Comparison of ENCODE assay signal across 17 mouse cellular contexts in genomic region chr3:95518891-95519290, GRCm38 (mm10). TPM values are rescaled to one million over a fixed set of nuclear protein-coding genes. Genes with fewer than 3 reads are reported as not detected.
DNase-seq lines count a peak whose midpoint lies in the region; ATAC-seq and TF ChIP-seq lines count a peak whose summit lies in the region.
"Had no signal": no experiment of that assay in that cellular context is flagged by ENCODE, and none has a peak within 500 bp of the region (broad histone marks: within the 10 kb centered on the region; RNA-seq: fewer than 3 reads in every experiment).

No protein-coding gene starts in this region.

- H3K27me3 ChIP-seq in liver, adult 2 months (ENCODE audit: control insufficient read depth, insufficient read depth, low read length): no peaks in the 10 kb centered on the region
- no peaks in the 10 kb centered on the region for H3K27me3 ChIP-seq in hindbrain, embryonic 16.5 days (replicated peaks; ENCODE audit: control insufficient read depth, insufficient read depth, low read length)
- H3K27me3 ChIP-seq: kidney, embryonic 15.5 days had no signal

- no peak overlapping the region for H3K27ac ChIP-seq in liver, adult 2 months (replicated peaks; ENCODE audit: insufficient read depth, low read depth, low read length)
- H3K27ac ChIP-seq in hindbrain, embryonic 16.5 days (ENCODE audit: low read depth, low read length): no peak overlapping the region
- H3K27ac ChIP-seq: kidney, embryonic 15.5 days had no signal

- H3K9me3 ChIP-seq in hindbrain, embryonic 16.5 days (ENCODE audit: control insufficient read depth, low read length): no peaks in the 10 kb centered on the region
- H3K9me3 ChIP-seq: forebrain, embryonic 10.5 days; kidney, embryonic 15.5 days had no signal

- peak; percentile 34 for DNase-seq in lung, postnatal 36 days
- DNase-seq in lung, adult 2 months: no peak
- peak; percentile 29 for DNase-seq in c-Kit-positive CD71-positive TER-119-positive erythroid progenitor cells, embryonic 14.5 days (ENCODE audit: low spot score)
- DNase-seq in liver, adult 2 months (ENCODE audit: extremely low read depth, low read depth, low spot score): peak; percentile 23
- DNase-seq in left cerebral cortex, postnatal 14 days (ENCODE audit: low spot score in 2 of 2): no peak
- DNase-seq: adrenal gland, postnatal 36 days; cerebellum, adult 18-20 months; right cerebral cortex, postnatal 14 days had no signal

- no peaks in the 10 kb centered on the region for H3K36me3 ChIP-seq in liver, adult 2 months (ENCODE audit: control insufficient read depth, insufficient read depth, low read length)
- no peaks in the 10 kb centered on the region for H3K36me3 ChIP-seq in hindbrain, embryonic 16.5 days (ENCODE audit: control insufficient read depth, insufficient read depth, low read length)
- H3K36me3 ChIP-seq: forebrain, embryonic 10.5 days; kidney, embryonic 15.5 days had no signal

- no peak overlapping the region for H3K9ac ChIP-seq in liver, adult 2 months (ENCODE audit: low read depth, low read length)
- H3K9ac ChIP-seq in hindbrain, embryonic 16.5 days (ENCODE audit: low read depth, low read length): no peak overlapping the region
- H3K9ac ChIP-seq: kidney, embryonic 15.5 days had no signal

- ATAC-seq in megakaryocyte progenitor cell, adult 5-6 weeks (replicated peaks; ENCODE audit: poor library complexity): peak; percentile 45
- ATAC-seq in hindbrain, embryonic 16.5 days: no peak

- TF ChIP-seq CTCF in lung, adult 2 months (IDR thresholded peaks at IDR 0.05; ENCODE audit: insufficient read depth, low read length): no peak
- TF ChIP-seq CTCF in liver, adult 2 months (IDR thresholded peaks at IDR 0.05; ENCODE audit: low read depth, low read length): no peak

- H3K4me1 ChIP-seq in lung, adult 2 months (ENCODE audit: control insufficient read depth, insufficient read depth, low read length): peaks cover 4% of the 10 kb centered on the region; the same call in 1 of the 2 replicates
- peaks cover 3% of the 10 kb centered on the region; the same call in 1 of the 2 replicates for H3K4me1 ChIP-seq in liver, adult 2 months (ENCODE audit: control insufficient read depth, insufficient read depth, low read length)
- no peaks in the 10 kb centered on the region for H3K4me1 ChIP-seq in hindbrain, embryonic 16.5 days (ENCODE audit: control insufficient read depth, insufficient read depth, low read depth, low read length)

- intact Hi-C loops in left cerebral cortex, postnatal 14 days (cut with DNase I): loop anchor here (10.0 kb wide), 1 partner anchor 96 kb away; no protein-coding TSS in a partner anchor

- no peak for TF ChIP-seq POLR2A in lung, adult 2 months (IDR thresholded peaks at IDR 0.05; ENCODE audit: borderline replicate concordance, extremely low read depth, low read depth, low read length)
- TF ChIP-seq POLR2A in liver, adult 2 months (IDR thresholded peaks at IDR 0.05; ENCODE audit: extremely low read depth, insufficient read depth, low read length): no peak

- WGBS in lung, adult 2 months: 64% methylated on average over 7 of the region's 7 CpGs
- 74% methylated on average over 7 of the region's 7 CpGs for WGBS in liver, adult 2 months
- 82% methylated on average over 7 of the region's 7 CpGs for WGBS in hindbrain, embryonic 16.5 days

- no peak overlapping the region for H3K4me3 ChIP-seq in lung, adult 2 months (replicated peaks; ENCODE audit: extremely low read depth, low read depth, low read length)
- no peak overlapping the region for H3K4me3 ChIP-seq in liver, adult 2 months (ENCODE audit: insufficient read depth, low read depth, low read length)
- H3K4me3 ChIP-seq in hindbrain, embryonic 16.5 days (ENCODE audit: low read length): no peak overlapping the region
- H3K4me3 ChIP-seq: forebrain, embryonic 10.5 days; kidney, embryonic 15.5 days had no signal

- no peak overlapping the region for H3K4me2 ChIP-seq in hindbrain, embryonic 16.5 days (ENCODE audit: low read length)
- H3K4me2 ChIP-seq: kidney, embryonic 15.5 days had no signal

- no peaks in the 10 kb centered on the region for H3K79me2 ChIP-seq in liver, adult 2 months (ENCODE audit: control insufficient read depth, insufficient read depth, low read length)

RNA-seq across cellular contexts. Expression of gene Ctss, which starts 7.7 kb away (rescaled TPM):
- polyA plus RNA-seq in lung, adult 2 months (2012; rRNA removed): 47.8 and 82.1 TPM in 2 replicates
- 60.6 and 77.4 TPM in 2 replicates for total RNA-seq in liver, adult 2 months (2014; rRNA removed)
- 9.1 and 13.5 TPM in 2 replicates for polyA plus RNA-seq in liver, adult 2 months (2012; rRNA removed)
- total RNA-seq in megakaryocyte progenitor cell, adult 5-6 weeks (2015): 43.7 and 64.7 TPM in 2 replicates
- 73.6 and 105 TPM in 2 replicates for total RNA-seq in megakaryocyte progenitor cell, adult 5-6 weeks (2017)
- polyA plus RNA-seq in hindbrain, embryonic 16.5 days (2015; fragmentation: Nextera tagmentation; extraction: Ambion mirVana): 11.6 and 16.3 TPM in 2 replicates
- total RNA-seq in left cerebral cortex, postnatal 14 days (2021): 10 to 100 TPM; 29.6 to 31.3 TPM

RNA-seq across cellular contexts. Expression of gene Ctsk, which starts 19.8 kb away (rescaled TPM):
- polyA plus RNA-seq in lung, adult 2 months (2012; rRNA removed): 6.7 and 13.0 TPM in 2 replicates
- 0.81 and 1.3 TPM in 2 replicates for total RNA-seq in liver, adult 2 months (2014; rRNA removed)
- 0.09 and 0.60 TPM in 2 replicates for polyA plus RNA-seq in liver, adult 2 months (2012; rRNA removed)
- total RNA-seq in megakaryocyte progenitor cell, adult 5-6 weeks (2015): 0.17 and 0.49 TPM in 2 replicates
- not detected in 2 replicates for total RNA-seq in megakaryocyte progenitor cell, adult 5-6 weeks (2017)
- polyA plus RNA-seq in hindbrain, embryonic 16.5 days (2015; fragmentation: Nextera tagmentation; extraction: Ambion mirVana): 8.4 and 10.0 TPM in 2 replicates
- 10 to 100 TPM; 15.1 to 18.0 TPM for total RNA-seq in left cerebral cortex, postnatal 14 days (2021)
- total RNA-seq: megakaryocyte-erythroid progenitor cell, adult 5-6 weeks had no signal

RNA-seq across cellular contexts. Expression of gene Hormad1, which starts 40.6 kb away (rescaled TPM):
- polyA plus RNA-seq in lung, adult 2 months (2012; rRNA removed): not detected in 2 replicates
- total RNA-seq in liver, adult 2 months (2014; rRNA removed): not detected in 2 replicates
- not detected in 2 replicates for polyA plus RNA-seq in liver, adult 2 months (2012; rRNA removed)
- not detected in 2 replicates for total RNA-seq in megakaryocyte progenitor cell, adult 5-6 weeks (2015)
- total RNA-seq in megakaryocyte progenitor cell, adult 5-6 weeks (2017): not detected in 2 replicates
- not detected in 2 replicates for polyA plus RNA-seq in hindbrain, embryonic 16.5 days (2015; fragmentation: Nextera tagmentation; extraction: Ambion mirVana)
- not detected for total RNA-seq in left cerebral cortex, postnatal 14 days (2021)
- total RNA-seq: adrenal gland, postnatal 36 days; gastrocnemius, adult 18-20 months; layer of hippocampus, postnatal 14 days; megakaryocyte-erythroid progenitor cell, adult 5-6 weeks; neutrophil, adult 5-6 weeks had no signal
- polyA plus RNA-seq: forebrain, embryonic 10.5 days; kidney, embryonic 15.5 days; limb, embryonic 11.5 days had no signal

Comparison
In these comparisons a context has a peak if more than half of its experiments do, and no peak if none do; other contexts are left out.
1. DNase-seq: peak in lung, postnatal 36 days (single experiment), c-Kit-positive CD71-positive TER-119-positive erythroid progenitor cells, embryonic 14.5 days (single experiment) and liver, adult 2 months (single experiment); none in lung, adult 2 months (single experiment) and left cerebral cortex, postnatal 14 days (0 of 2).